Mouse (Mus musculus) bone marrow, adult 2 months (tissue): ENCODE data around the gene Adora3. TPM values are rescaled to one million over a fixed set of nuclear protein-coding genes. Genes with fewer than 3 reads are reported as not detected.

ENCODE experiments used
- H3K27ac ChIP-seq: fragments of 200-500 bp; 2 replicates; pipeline ENCODE4 v1.5.1; 2012; ENCODE audit warnings: low read depth, mild to moderate bottlenecking, control low read depth, inconsistent platforms, low read length; ENCODE audit not compliant: control insufficient read depth, poor library complexity, insufficient read depth
- H3K4me1 ChIP-seq: fragments of 200-500 bp; 2 replicates; pipeline ENCODE4 v1.6.1; 2011; ENCODE audit warnings: low read length; ENCODE audit not compliant: control insufficient read depth, insufficient read depth
- H3K4me3 ChIP-seq: fragments of 200-500 bp; replicated peaks from 2 replicates; pipeline ENCODE3; 2011; ENCODE audit warnings: mild to moderate bottlenecking, low read depth, low read length, control low read depth; ENCODE audit not compliant: control insufficient read depth
- CTCF ChIP-seq: fragments of 200-500 bp; IDR thresholded peaks from 2 replicates; pipeline ENCODE4 v1.5.1; 2011; ENCODE audit warnings: low read length, control low read depth; ENCODE audit not compliant: control insufficient read depth, insufficient read depth
- POLR2A ChIP-seq: fragments of 200-500 bp; IDR thresholded peaks from 2 replicates; pipeline ENCODE4 v1.6.1; 2011; ENCODE audit warnings: low read depth, mild to moderate bottlenecking, control low read depth, low read length, borderline replicate concordance; ENCODE audit not compliant: control insufficient read depth
- WGBS: fragments of 180-500 bp; shearing (Covaris S2); methylation state at CpG from one replicate; pipeline ENCODE4 v1.1.7; 2018; 5-methylcytosine and 5-hydroxymethylcytosine counted together
- polyA plus RNA-seq: library from polyadenylated mRNA; stranded (reverse); fragments of >200 nt; gene quantifications from 2 replicates; pipeline ENCODE4 v1.2.4, GENCODE M21; 2011; ENCODE audit warnings: low replicate concordance; ENCODE audit not compliant: missing spikeins, insufficient read depth, insufficient read length

Gene Adora3
- polyA plus RNA-seq, 1 experiment = 3.4 TPM

GRCm38 (mm10) chr3:105838655-105839054 is 32.0 kb upstream of the Adora3 start:
- Histone ChIP-seq H3K4me1 (no peaks in the 10 kb centered on the region), H3K4me3 (no peak overlapping the region), H3K27ac (no peak overlapping the region)
- WGBS = 85% methylated on average over 3 of the region's 3 CpGs
- TF ChIP-seq CTCF (no peak), POLR2A (no peak)

GRCm38 (mm10) chr3:105839836-105840235 is 30.8 kb upstream of the Adora3 start:
- TF ChIP-seq POLR2A (no peak), CTCF (no peak)
- Histone ChIP-seq H3K27ac (no peak overlapping the region), H3K4me3 (no peak overlapping the region), H3K4me1 (no peaks in the 10 kb centered on the region)
- WGBS = 66% methylated on average over 4 of the region's 4 CpGs

- TF ChIP-seq POLR2A (no peak), CTCF (no peak)
- Histone ChIP-seq H3K4me1 (no peaks in the 10 kb centered on the region), H3K4me3 (no peak overlapping the region), H3K27ac (no peak overlapping the region)
- WGBS = 72% methylated on average over 7 of the region's 7 CpGs
Observed at GRCm38 (mm10) chr3:105846294-105847069, 24.2 kb upstream of the Adora3 start.

- TF ChIP-seq CTCF = no peak
- TF ChIP-seq POLR2A = no peak
- H3K4me3 ChIP-seq = no peak overlapping the region
- no peak overlapping the region for H3K27ac ChIP-seq
- 72% methylated on average over 8 of the region's 8 CpGs for WGBS
- H3K4me1 ChIP-seq = no peaks in the 10 kb centered on the region
Observed at GRCm38 (mm10) chr3:105853781-105854180, 16.9 kb upstream of the Adora3 start.

GRCm38 (mm10) chr3:105854786-105855185 is 15.9 kb upstream of the Adora3 start:
- Histone ChIP-seq H3K4me1 (no peaks in the 10 kb centered on the region), H3K27ac (no peak overlapping the region), H3K4me3 (no peak overlapping the region)
- WGBS = 87% methylated on average over 4 of the region's 4 CpGs
- no peak for TF ChIP-seq POLR2A
- no peak for TF ChIP-seq CTCF

- WGBS = 50% methylated on average over 5 of the region's 5 CpGs
- Histone ChIP-seq H3K27ac (no peak overlapping the region), H3K4me1 (no peaks in the 10 kb centered on the region; the same call in 1 of the 2 replicates), H3K4me3 (no peak overlapping the region)
- no peak for TF ChIP-seq POLR2A
- no peak for TF ChIP-seq CTCF
Observed at GRCm38 (mm10) chr3:105857513-105857912, 13.1 kb upstream of the Adora3 start.

- TF ChIP-seq CTCF = no peak
- TF ChIP-seq POLR2A = no peak
- H3K4me3 ChIP-seq = no peak overlapping the region
- no peak overlapping the region for H3K27ac ChIP-seq
- WGBS = 30% methylated on average over 7 of the region's 7 CpGs
- H3K4me1 ChIP-seq = no peaks in the 10 kb centered on the region; the same call in 1 of the 2 replicates
Observed at GRCm38 (mm10) chr3:105861747-105862366, 8.8 kb upstream of the Adora3 start.

GRCm38 (mm10) chr3:105864123-105864522 is 6.5 kb upstream of the Adora3 start:
- 74% methylated on average over 1 of the region's 1 CpGs for WGBS
- TF ChIP-seq CTCF (no peak), POLR2A (no peak)
- H3K27ac ChIP-seq = no peak overlapping the region
- H3K4me3 ChIP-seq = no peak overlapping the region
- no peaks in the 10 kb centered on the region; the same call in 1 of the 2 replicates for H3K4me1 ChIP-seq
